Mouse (Mus musculus) cortical plate, adult 2 months (tissue): ENCODE data around the gene Arcn1. TPM values are rescaled to one million over a fixed set of nuclear protein-coding genes. Genes with fewer than 3 reads are reported as not detected.

Experiments
- H3K27ac ChIP-seq: fragments of 200-500 bp; 2 replicates; pipeline ENCODE4 v1.5.1; 2012; ENCODE audit warnings: low read length, control low read depth, inconsistent platforms; ENCODE audit not compliant: insufficient read depth
- H3K4me1 ChIP-seq: fragments of 200-500 bp; 2 replicates; pipeline ENCODE4 v1.6.1; 2011; ENCODE audit warnings: low read length; ENCODE audit not compliant: control insufficient read depth, insufficient read depth
- H3K4me3 ChIP-seq: fragments of 200-500 bp; 2 replicates; pipeline ENCODE4 v1.5.1; 2011; ENCODE audit warnings: mild to moderate bottlenecking, low read length, control low read depth; ENCODE audit not compliant: insufficient read depth
- CTCF ChIP-seq: fragments of 200-500 bp; IDR thresholded peaks from 2 replicates; pipeline ENCODE4 v1.5.1; 2011; ENCODE audit warnings: mild to moderate bottlenecking, control low read depth, low read length; ENCODE audit not compliant: insufficient read depth; ENCODE audit errors: extremely low read depth
- POLR2A ChIP-seq: fragments of 200-500 bp; IDR thresholded peaks from 2 replicates; pipeline ENCODE4 v1.6.1; 2011; ENCODE audit warnings: mild to moderate bottlenecking, low read length, control low read depth; ENCODE audit not compliant: insufficient read depth; ENCODE audit errors: extremely low read depth
- polyA plus RNA-seq: library from polyadenylated mRNA; depleted of rRNA; stranded (reverse); fragments of >200 nt; gene quantifications from 2 replicates; pipeline ENCODE4 v1.2.3, GENCODE M21; 2012

Gene Arcn1
- polyA plus RNA-seq, 1 experiment, result 48.6 TPM

DNA sequence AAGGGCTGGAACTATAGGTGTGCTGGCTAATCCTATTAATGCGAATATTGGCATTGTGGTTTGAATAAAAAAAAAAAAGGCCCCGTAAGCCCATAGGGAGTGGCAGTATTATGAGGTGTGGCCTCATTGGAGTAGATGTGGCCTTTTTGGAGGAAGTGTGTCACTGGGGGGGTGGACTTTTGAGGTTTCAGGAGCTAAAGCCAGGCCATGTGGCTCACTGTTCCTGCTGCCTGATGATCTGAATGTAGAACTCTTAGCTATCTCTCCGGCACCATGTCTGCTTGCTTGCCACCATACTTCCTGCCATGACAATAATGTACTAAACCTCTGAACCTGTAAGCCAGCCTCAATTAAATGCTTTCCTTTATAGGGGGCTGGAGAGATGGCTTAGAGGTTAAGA is 20.3 kb downstream of the Arcn1 start:
- H3K4me3 ChIP-seq, result no peak overlapping the region
- H3K4me1 ChIP-seq, result 0 out of 2 replicates have a peak, but pooled peaks cover 1% of the 10 kb centered on the region
- TF ChIP-seq POLR2A (no peak), CTCF (no peak)
- H3K27ac ChIP-seq, result no peak overlapping the region

- Histone ChIP-seq H3K4me3 (no peak overlapping the region), H3K27ac (no peak overlapping the region), H3K4me1 (0 out of 2 replicates have a peak, but pooled peaks cover 1% of the 10 kb centered on the region)
- no peak for TF ChIP-seq POLR2A
- TF ChIP-seq CTCF, result no peak
Measured at GRCm38 (mm10) chr9:44746666-44747065, 21.0 kb downstream of the Arcn1 start.

DNA sequence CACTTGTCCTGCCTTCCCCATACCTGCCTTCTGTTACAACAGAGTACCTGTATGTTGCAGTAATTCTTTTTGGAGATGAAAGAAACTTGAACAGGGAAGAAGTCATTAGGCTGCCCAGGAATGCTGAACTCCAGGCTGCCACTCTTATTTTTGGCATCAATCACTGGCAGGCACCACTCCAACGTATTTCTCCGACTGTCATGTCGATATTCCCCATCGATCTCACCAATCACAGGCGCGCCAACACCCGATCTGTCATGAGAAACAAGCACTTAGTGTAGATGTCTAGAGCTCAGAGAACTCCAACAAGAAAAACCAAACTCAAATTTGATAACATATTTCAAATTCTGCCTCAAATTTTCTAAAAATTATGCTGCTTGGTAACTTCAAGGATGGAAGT is 22.3 kb downstream of the Arcn1 start:
- TF ChIP-seq CTCF (no peak), POLR2A (no peak)
- Histone ChIP-seq H3K4me3 (no peak overlapping the region), H3K27ac (no peak overlapping the region), H3K4me1 (0 out of 2 replicates have a peak, but pooled peaks cover 1% of the 10 kb centered on the region)

DNA sequence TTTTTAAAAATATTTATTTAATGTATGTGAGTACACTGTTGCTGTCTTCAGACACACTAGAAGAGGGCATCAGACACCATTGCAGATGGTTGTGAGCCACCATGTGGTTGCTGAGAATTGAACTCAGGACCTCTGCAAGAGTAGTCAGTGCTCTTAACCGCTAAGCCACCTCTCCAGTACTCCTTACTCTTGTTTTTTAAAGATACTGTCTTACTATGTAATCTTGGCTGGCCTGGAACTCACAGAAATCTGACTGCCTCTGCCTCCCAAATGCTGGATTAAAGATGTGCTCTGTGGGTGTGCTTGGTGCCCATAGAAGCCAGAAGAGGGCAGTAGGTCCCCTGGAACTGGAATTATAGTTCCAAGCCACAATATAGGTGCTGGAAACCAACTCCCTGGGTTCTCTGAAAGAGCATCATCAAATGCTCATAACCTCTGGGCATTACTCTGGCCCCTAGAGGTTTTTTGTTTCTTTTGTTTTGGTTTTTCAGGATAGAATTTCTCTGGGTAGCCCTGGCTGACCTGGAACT is 26.9 kb downstream of the Arcn1 start:
- TF ChIP-seq CTCF (no peak), POLR2A (no peak)
- Histone ChIP-seq H3K27ac (no peak overlapping the region), H3K4me1 (no peaks in the 10 kb centered on the region), H3K4me3 (no peak overlapping the region)

DNA sequence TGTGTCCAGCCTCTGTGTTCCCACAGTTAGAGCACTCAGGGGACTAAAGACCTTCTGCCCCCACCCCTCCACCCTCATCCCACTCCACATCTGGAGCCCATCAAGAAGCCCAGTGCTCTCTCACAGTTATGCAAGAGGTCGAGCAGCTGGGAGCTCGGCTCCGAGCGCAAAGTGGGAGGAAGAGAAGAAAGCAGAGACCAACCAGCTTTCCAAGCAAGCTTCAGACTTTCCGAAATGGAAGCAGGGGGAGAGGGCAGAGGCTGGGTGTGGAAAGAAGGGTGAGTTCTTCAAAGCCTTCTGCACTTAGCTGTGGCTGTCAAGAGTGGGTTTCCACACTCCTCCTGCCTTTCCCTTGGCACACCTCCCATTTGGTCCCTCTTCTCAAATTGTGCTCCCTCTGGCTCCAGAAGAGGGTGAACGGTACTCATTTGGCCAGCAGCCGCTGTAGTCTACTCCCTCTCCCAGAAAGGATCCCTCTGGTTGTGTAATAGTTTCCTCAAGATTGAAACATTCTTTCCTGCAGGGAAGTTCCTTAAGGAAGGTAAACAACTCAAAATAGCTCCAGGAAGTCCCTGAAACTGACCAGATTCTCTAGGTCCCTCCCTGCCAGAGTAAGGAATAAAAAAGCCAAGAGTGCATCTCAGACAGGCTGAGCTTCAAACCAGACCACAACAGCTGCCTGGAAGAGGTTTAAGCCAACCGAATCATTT is 30.2 kb downstream of the Arcn1 start:
- H3K4me1 ChIP-seq, result no peaks in the 10 kb centered on the region
- peak overlapping the region; percentile 18; the same call in 1 of the 2 replicates for H3K27ac ChIP-seq
- no peak for TF ChIP-seq POLR2A
- no peak for TF ChIP-seq CTCF
- H3K4me3 ChIP-seq, result no peak overlapping the region

DNA sequence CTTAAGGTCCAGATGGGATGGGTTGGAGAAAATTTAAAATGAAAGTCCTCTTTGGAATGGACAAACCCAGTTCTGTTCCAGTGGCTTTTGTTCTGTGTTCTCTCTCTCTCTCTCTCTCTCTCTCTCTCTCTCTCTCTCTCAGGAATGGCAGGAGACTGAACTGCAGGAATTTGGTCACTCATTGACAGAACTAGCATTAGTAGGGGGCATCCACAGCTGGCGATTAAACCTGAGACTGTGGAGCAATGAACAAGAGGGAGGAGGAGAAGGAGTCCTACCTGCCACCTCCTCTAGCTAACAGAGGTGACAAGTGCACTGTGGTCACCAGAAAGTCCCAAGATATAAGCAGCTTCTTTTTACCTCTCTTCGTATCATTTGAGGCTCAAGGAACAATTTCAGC is 31.3 kb downstream of the Arcn1 start:
- H3K27ac ChIP-seq, result 0 out of 2 replicates have a peak overlapping the region, but pooled peaks have one; percentile 75
- H3K4me1 ChIP-seq, result no peaks in the 10 kb centered on the region
- H3K4me3 ChIP-seq, result no peak overlapping the region
- TF ChIP-seq POLR2A (no peak), CTCF (no peak)

DNA sequence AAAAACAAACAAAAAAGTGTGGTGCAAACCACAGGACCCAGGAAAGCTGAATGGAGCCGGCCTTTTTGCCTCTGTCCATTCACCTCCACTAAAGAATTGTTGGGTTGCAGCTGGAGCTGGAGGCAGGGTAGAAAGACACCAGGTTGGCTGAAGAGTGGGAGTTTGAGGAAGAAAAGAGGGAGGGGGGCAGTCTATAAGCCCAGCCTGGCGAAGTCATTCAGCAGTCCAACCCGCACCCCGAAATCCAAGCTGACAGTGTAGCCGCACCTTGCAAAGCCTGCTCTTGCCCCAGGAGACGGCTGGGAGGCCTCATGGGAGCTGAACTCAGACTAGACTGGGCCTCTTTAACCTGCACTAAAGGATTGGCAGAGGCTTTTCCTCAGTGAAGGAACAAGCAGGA is 31.8 kb downstream of the Arcn1 start:
- 0 out of 2 replicates have a peak overlapping the region, but pooled peaks have one; percentile 75 for H3K27ac ChIP-seq
- TF ChIP-seq POLR2A (no peak), CTCF (no peak)

GRCm38 (mm10) chr9:44734524-44735494 is 32.8 kb downstream of the Arcn1 start, which contains the start of gene Phldb1:
TSS of gene Phldb1 (minus strand) at chr9:44735198.
- H3K27ac ChIP-seq, result peak within 1 kb of the TSS; percentile 87
- no peak for TF ChIP-seq CTCF
- peak; percentile 52; the same call in 1 of the 2 replicates for TF ChIP-seq POLR2A

More for the DNA sequence above, 31.8 kb downstream of the Arcn1 start:
- Histone ChIP-seq H3K4me3 (no peak overlapping the region), H3K4me1 (no peaks in the 10 kb centered on the region)

GRCm38 (mm10) chr9:44733671-44734523 is 33.7 kb downstream of the Arcn1 start:
- Histone ChIP-seq H3K27ac (peak overlapping the region; percentile 87), H3K4me3 (peak overlapping the region; percentile 39), H3K4me1 (no peaks in the 10 kb centered on the region)
- TF ChIP-seq POLR2A, result no peak
- TF ChIP-seq CTCF, result no peak

More at GRCm38 (mm10) chr9:44734524-44735494, 32.8 kb downstream of the Arcn1 start, which contains the start of gene Phldb1:
- Histone ChIP-seq H3K4me1 (no peaks in the 10 kb centered on the region), H3K4me3 (peak within 1 kb of the TSS; percentile 39)
